Mouse (Mus musculus) hindbrain, postnatal 0 days (tissue): ENCODE data around the gene Bace1. TPM values are rescaled to one million over a fixed set of nuclear protein-coding genes. Genes with fewer than 3 reads are reported as not detected.

Source experiments
- ATAC-seq: fragments of 200-750 bp; cut with Nextera tagmentation; 2 replicates; pipeline ENCODE4 v1.8.0; 2017; ENCODE audit warnings: mild to moderate bottlenecking, moderate TSS enrichment, moderate library complexity
- DNase-seq: peaks from one replicate; pipeline ENCODE4 v3.0.0-alpha.2; 2015; ENCODE audit warnings: low spot score
- H3K27ac ChIP-seq: fragments of 300-500 bp; sonication (generic); 2 replicates; pipeline ENCODE4 v1.5.1; 2014; ENCODE audit warnings: mild to moderate bottlenecking
- H3K27me3 ChIP-seq: fragments of 300-500 bp; sonication (generic); 2 replicates; pipeline ENCODE4 v1.6.1; 2014; ENCODE audit warnings: low read length, mixed read lengths; ENCODE audit not compliant: insufficient read depth
- H3K36me3 ChIP-seq: fragments of 300-500 bp; sonication (generic); 2 replicates; pipeline ENCODE4 v1.6.1; 2014; ENCODE audit warnings: low read length, mixed read lengths; ENCODE audit not compliant: insufficient read depth
- H3K4me1 ChIP-seq: fragments of 300-500 bp; sonication (generic); 2 replicates; pipeline ENCODE4 v1.6.1; 2014; ENCODE audit warnings: antibody characterized with exemption, low read length, mixed read lengths; ENCODE audit not compliant: insufficient read depth
- H3K4me2 ChIP-seq: fragments of 300-500 bp; sonication (generic); 2 replicates; pipeline ENCODE4 v1.6.1; 2014; ENCODE audit warnings: low read depth, mild to moderate bottlenecking, low read length, moderate library complexity, mixed read lengths
- H3K4me3 ChIP-seq: fragments of 300-500 bp; sonication (generic); 2 replicates; pipeline ENCODE4 v1.5.1; 2014; ENCODE audit warnings: low read length
- H3K9ac ChIP-seq: fragments of 300-500 bp; sonication (generic); replicated peaks from 2 replicates; pipeline ENCODE4 v1.6.1; 2014; ENCODE audit warnings: mild to moderate bottlenecking, low read length, moderate library complexity, mixed read lengths
- H3K9me3 ChIP-seq: fragments of 300-500 bp; sonication (generic); 2 replicates; pipeline ENCODE4 v1.6.1; 2016; ENCODE audit warnings: low read length, mixed read lengths
- CTCF ChIP-seq: IDR thresholded peaks from 2 replicates; pipeline ENCODE4 v1.5.1; 2016; ENCODE audit warnings: antibody characterized with exemption, control low read depth, low read depth
- WGBS: fragments of 180-500 bp; shearing (Covaris S2); extraction: QIAGEN DNeasy Blood & Tissue Kit; methylation state at CpG from one replicate; pipeline ENCODE4 v1.1.7; 2014; 5-methylcytosine and 5-hydroxymethylcytosine counted together
- polyA plus RNA-seq: library from polyadenylated mRNA; unstranded; fragments of >200 nt; fragmentation: Nextera tagmentation; extraction: Ambion mirVana; gene quantifications from 2 replicates; pipeline ENCODE4 v1.2.1, GENCODE M21; 2015
- total RNA-seq: library from RNA; depleted of rRNA; stranded (reverse); fragments of >200 nt; gene quantifications from 2 replicates; pipeline ENCODE4 v1.2.3, GENCODE M21; 2014; rRNA removed

Gene Bace1
- total and polyA plus RNA-seq, 2 experiments from 2014 or later, result 39.3 to 77.0 TPM

DNA sequence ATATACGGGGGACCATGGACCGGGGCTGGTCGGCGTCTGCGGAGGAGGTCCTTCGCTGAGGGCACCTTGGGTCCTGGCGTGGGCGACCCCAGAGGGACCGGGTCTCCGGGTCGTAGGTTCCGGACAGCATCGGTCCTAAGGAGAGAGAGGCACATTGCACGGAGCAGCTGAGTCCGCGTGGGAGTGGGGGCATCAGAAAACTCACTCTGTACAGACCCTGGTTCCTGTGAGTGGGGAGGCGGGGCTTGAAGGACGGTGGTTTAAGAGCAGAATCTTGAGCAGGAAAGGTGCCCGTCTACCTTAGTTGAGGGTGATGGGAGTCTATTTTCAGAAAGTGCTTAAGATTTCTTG is 68.7 kb downstream of the Bace1 start:
- Histone ChIP-seq H3K9me3 (no peaks in the 10 kb centered on the region), H3K4me2 (peak overlapping the region; percentile 88), H3K9ac (peak overlapping the region; percentile 90), H3K27ac (peak overlapping the region; percentile 95), H3K27me3 (no peaks in the 10 kb centered on the region), H3K4me1 (peaks cover 20% of the 10 kb centered on the region; the same call in 1 of the 2 replicates), H3K4me3 (peak overlapping the region; percentile 88), H3K36me3 (peaks cover 33% of the 10 kb centered on the region)
- peak; percentile 77 for ATAC-seq
- WGBS, result under 1% methylated on average over 19 of the region's 19 CpGs
- no peak for DNase-seq
- no peak for TF ChIP-seq CTCF

- H3K9me3 ChIP-seq, result no peaks in the 10 kb centered on the region
- WGBS, result 87% methylated on average over 3 of the region's 3 CpGs
- H3K27me3 ChIP-seq, result no peaks in the 10 kb centered on the region
- H3K4me3 ChIP-seq, result no peak overlapping the region
- no peak for ATAC-seq
- peaks cover 9% of the 10 kb centered on the region; the same call in 1 of the 2 replicates for H3K4me1 ChIP-seq
- peaks cover 55% of the 10 kb centered on the region for H3K36me3 ChIP-seq
- TF ChIP-seq CTCF, result no peak
- H3K27ac ChIP-seq, result no peak overlapping the region
- H3K4me2 ChIP-seq, result no peak overlapping the region
- DNase-seq, result no peak
- no peak overlapping the region for H3K9ac ChIP-seq
These were observed 72.6 kb downstream of the Bace1 start for GRCm38 (mm10) chr9:45910995-45911394.

- WGBS, result 62% methylated on average over 1 of the region's 1 CpGs
- H3K9me3 ChIP-seq, result no peaks in the 10 kb centered on the region
- H3K9ac ChIP-seq, result no peak overlapping the region
- no peak overlapping the region for H3K27ac ChIP-seq
- TF ChIP-seq CTCF, result peak; percentile 74
- peaks cover 9% of the 10 kb centered on the region; the same call in 1 of the 2 replicates for H3K4me1 ChIP-seq
- no peak overlapping the region for H3K4me3 ChIP-seq
- peaks cover 56% of the 10 kb centered on the region for H3K36me3 ChIP-seq
- DNase-seq, result peak; percentile 64
- H3K4me2 ChIP-seq, result no peak overlapping the region
- H3K27me3 ChIP-seq, result no peaks in the 10 kb centered on the region
- ATAC-seq, result no peak
These were observed 73.3 kb downstream of the Bace1 start for GRCm38 (mm10) chr9:45911673-45912072.

Other genes with a start within 250 kb of the Bace1 start
- 13.7 and 24.6 TPM in 2 replicates for gene Cep164, start 9.9 kb upstream of the Bace1 start, total RNA-seq
- 14.2 and 14.3 TPM in 2 replicates for gene Cep164, start 9.9 kb upstream of the Bace1 start, polyA plus RNA-seq
- 23.5 and 33.9 TPM in 2 replicates for gene Pcsk7, start 67.9 kb downstream of the Bace1 start, total RNA-seq
- 18.1 and 22.1 TPM in 2 replicates for gene Pcsk7, start 67.9 kb downstream of the Bace1 start, polyA plus RNA-seq
- 51.9 and 55.4 TPM in 2 replicates for gene Rnf214, start 68.3 kb downstream of the Bace1 start, total RNA-seq
- gene Rnf214, start 68.3 kb downstream of the Bace1 start, polyA plus RNA-seq, result 70.3 and 77.7 TPM in 2 replicates
- gene Tagln, start 97.5 kb downstream of the Bace1 start, total RNA-seq, result 4.4 and 5.2 TPM in 2 replicates
- 3.5 and 4.0 TPM in 2 replicates for gene Tagln, start 97.5 kb downstream of the Bace1 start, polyA plus RNA-seq
- gene Sidt2, start 116.7 kb downstream of the Bace1 start, total RNA-seq, result 124 and 126 TPM in 2 replicates
- gene Sidt2, start 116.7 kb downstream of the Bace1 start, polyA plus RNA-seq, result 48.3 and 51.6 TPM in 2 replicates
- 137 and 186 TPM in 2 replicates for gene Pafah1b2, start 174.1 kb downstream of the Bace1 start, total RNA-seq
- 222 and 243 TPM in 2 replicates for gene Pafah1b2, start 174.1 kb downstream of the Bace1 start, polyA plus RNA-seq
- 32.3 and 37.1 TPM in 2 replicates for gene Sik3, start 174.2 kb downstream of the Bace1 start, total RNA-seq
- 12.5 and 12.6 TPM in 2 replicates for gene Sik3, start 174.2 kb downstream of the Bace1 start, polyA plus RNA-seq